Mouse (Mus musculus): ENCODE results near the gene Rtn1. TPM values are rescaled to one million over a fixed set of nuclear protein-coding genes. Genes with fewer than 3 reads are reported as not detected.

The Rtn1 gene
- polyA plus RNA-seq, 1 experiment = 4.5 TPM

DNA sequence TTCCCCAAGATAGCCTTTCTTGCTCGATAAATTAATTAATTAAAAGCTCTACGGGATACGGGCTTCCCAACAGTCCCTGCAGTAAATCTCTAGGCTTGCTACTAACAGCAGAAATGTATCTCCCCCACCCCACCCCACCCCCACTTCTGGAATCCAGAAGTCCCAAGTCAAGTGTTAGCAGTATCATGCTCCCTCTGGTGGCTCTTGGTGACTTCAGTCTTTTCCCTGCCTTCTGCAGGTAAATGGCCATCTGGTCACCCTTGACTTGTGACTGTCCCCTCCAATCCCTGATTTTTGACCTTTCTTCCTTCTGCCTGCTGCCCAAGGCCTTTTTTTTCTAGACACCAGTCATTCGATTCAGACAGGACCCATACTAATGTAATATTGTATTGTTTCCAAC, 23.4 kb upstream of the Rtn1 start:
- H3K27me3 ChIP-seq (ENCODE audit: control insufficient read depth, insufficient read depth, low read length) = no peaks in the 10 kb centered on the region
- H3K4me1 ChIP-seq (ENCODE audit: control insufficient read depth, insufficient read depth, insufficient read length) = no peaks in the 10 kb centered on the region
- no peak overlapping the region for H3K27ac ChIP-seq (ENCODE audit: insufficient read depth, low read length)
- no peak for DNase-seq (ENCODE audit: low read depth in 1 of 2, low spot score in 2 of 2)
- TF ChIP-seq POLR2A (IDR thresholded peaks at IDR 0.05; ENCODE audit: low read depth, low read length) (no peak), CTCF (IDR thresholded peaks at IDR 0.05; ENCODE audit: extremely low read depth, insufficient read depth, insufficient read length, insufficient replicate concordance) (no peak)
- no peak overlapping the region for H3K4me3 ChIP-seq (ENCODE audit: extremely low read depth, insufficient read depth, insufficient read length)
- 88% methylated on average over 4 of the region's 4 CpGs for WGBS
- no peaks in the 10 kb centered on the region for H3K36me3 ChIP-seq (ENCODE audit: control insufficient read depth, insufficient read depth, low read length)

DNA sequence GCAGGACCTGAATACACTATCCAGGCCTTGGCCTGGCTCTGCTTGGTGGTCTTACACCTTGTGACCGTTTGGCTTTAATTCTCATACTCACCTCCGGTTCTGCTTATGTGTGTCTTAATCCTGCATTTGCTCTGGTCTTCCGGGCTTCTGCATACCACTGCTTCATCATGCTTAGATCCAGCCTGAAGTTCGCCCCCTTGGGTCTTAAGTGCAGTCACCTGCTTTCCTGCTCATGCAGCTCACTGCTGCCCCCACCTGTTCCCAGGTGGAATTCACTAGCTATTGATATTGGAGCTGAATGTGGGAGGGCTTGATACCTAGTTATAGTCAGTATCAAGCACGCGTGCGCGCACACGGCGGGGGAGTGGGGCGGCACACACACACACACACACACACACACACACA, 18.9 kb upstream of the Rtn1 start:
- TF ChIP-seq CTCF (IDR thresholded peaks at IDR 0.05; ENCODE audit: extremely low read depth, insufficient read depth, insufficient read length, insufficient replicate concordance) (peak; percentile 65; the same call in 1 of the 2 replicates), POLR2A (IDR thresholded peaks at IDR 0.05; ENCODE audit: low read depth, low read length) (no peak)
- peak; percentile 21 to 45 for DNase-seq (ENCODE audit: low read depth in 1 of 2, low spot score in 2 of 2)
- 15% methylated on average over 11 of the region's 11 CpGs for WGBS
- Histone ChIP-seq H3K4me1 (ENCODE audit: control insufficient read depth, insufficient read depth, insufficient read length) (no peaks in the 10 kb centered on the region), H3K27me3 (ENCODE audit: control insufficient read depth, insufficient read depth, low read length) (no peaks in the 10 kb centered on the region), H3K27ac (ENCODE audit: insufficient read depth, low read length) (no peak overlapping the region), H3K4me3 (ENCODE audit: extremely low read depth, insufficient read depth, insufficient read length) (no peak overlapping the region), H3K36me3 (ENCODE audit: control insufficient read depth, insufficient read depth, low read length) (no peaks in the 10 kb centered on the region)

- Histone ChIP-seq H3K27me3 (ENCODE audit: control insufficient read depth, insufficient read depth, low read length) (no peaks in the 10 kb centered on the region), H3K36me3 (ENCODE audit: control insufficient read depth, insufficient read depth, low read length) (no peaks in the 10 kb centered on the region), H3K4me3 (ENCODE audit: extremely low read depth, insufficient read depth, insufficient read length) (no peak overlapping the region), H3K4me1 (ENCODE audit: control insufficient read depth, insufficient read depth, insufficient read length) (no peaks in the 10 kb centered on the region), H3K27ac (ENCODE audit: insufficient read depth, low read length) (no peak overlapping the region)
- DNase-seq (ENCODE audit: low read depth in 1 of 2, low spot score in 2 of 2) = no peak
- TF ChIP-seq POLR2A (IDR thresholded peaks at IDR 0.05; ENCODE audit: low read depth, low read length) (no peak), CTCF (IDR thresholded peaks at IDR 0.05; ENCODE audit: extremely low read depth, insufficient read depth, insufficient read length, insufficient replicate concordance) (no peak)
- 47% methylated on average over 4 of the region's 4 CpGs for WGBS
Observed at GRCm38 (mm10) chr12:72422681-72423080, 13.8 kb upstream of the Rtn1 start.

DNA sequence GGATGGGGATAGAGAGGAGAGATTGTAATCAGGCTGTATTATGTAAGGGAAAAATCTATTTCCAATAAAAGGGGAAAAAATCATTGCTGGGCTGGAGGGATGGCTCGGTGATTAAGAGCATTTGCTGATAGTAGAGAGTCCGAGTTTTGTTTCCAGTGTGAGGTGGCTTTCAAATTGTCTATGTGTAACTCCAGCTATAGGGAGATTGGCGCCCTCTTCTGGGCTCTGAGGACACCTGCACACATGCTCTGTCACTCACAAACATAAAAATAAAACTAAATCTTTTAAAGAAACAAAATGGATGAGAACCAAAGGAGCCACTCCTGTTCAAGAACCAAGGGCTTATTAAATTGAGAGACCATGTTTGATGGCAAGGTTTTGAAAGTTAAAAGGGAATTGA, 8.9 kb upstream of the Rtn1 start:
- H3K36me3 ChIP-seq (ENCODE audit: control insufficient read depth, insufficient read depth, low read length) = no peaks in the 10 kb centered on the region
- 42% methylated on average over 3 of the region's 3 CpGs for WGBS
- H3K27me3 ChIP-seq (ENCODE audit: control insufficient read depth, insufficient read depth, low read length) = no peaks in the 10 kb centered on the region
- no peaks in the 10 kb centered on the region for H3K4me1 ChIP-seq (ENCODE audit: control insufficient read depth, insufficient read depth, insufficient read length)
- no peak overlapping the region for H3K4me3 ChIP-seq (ENCODE audit: extremely low read depth, insufficient read depth, insufficient read length)
- TF ChIP-seq POLR2A (IDR thresholded peaks at IDR 0.05; ENCODE audit: low read depth, low read length) = no peak
- peak; percentile 21; the same call in 1 of the 2 replicates for TF ChIP-seq CTCF (IDR thresholded peaks at IDR 0.05; ENCODE audit: extremely low read depth, insufficient read depth, insufficient read length, insufficient replicate concordance)
- H3K27ac ChIP-seq (ENCODE audit: insufficient read depth, low read length) = no peak overlapping the region
- DNase-seq (ENCODE audit: low read depth in 1 of 2, low spot score in 2 of 2) = no peak

DNA sequence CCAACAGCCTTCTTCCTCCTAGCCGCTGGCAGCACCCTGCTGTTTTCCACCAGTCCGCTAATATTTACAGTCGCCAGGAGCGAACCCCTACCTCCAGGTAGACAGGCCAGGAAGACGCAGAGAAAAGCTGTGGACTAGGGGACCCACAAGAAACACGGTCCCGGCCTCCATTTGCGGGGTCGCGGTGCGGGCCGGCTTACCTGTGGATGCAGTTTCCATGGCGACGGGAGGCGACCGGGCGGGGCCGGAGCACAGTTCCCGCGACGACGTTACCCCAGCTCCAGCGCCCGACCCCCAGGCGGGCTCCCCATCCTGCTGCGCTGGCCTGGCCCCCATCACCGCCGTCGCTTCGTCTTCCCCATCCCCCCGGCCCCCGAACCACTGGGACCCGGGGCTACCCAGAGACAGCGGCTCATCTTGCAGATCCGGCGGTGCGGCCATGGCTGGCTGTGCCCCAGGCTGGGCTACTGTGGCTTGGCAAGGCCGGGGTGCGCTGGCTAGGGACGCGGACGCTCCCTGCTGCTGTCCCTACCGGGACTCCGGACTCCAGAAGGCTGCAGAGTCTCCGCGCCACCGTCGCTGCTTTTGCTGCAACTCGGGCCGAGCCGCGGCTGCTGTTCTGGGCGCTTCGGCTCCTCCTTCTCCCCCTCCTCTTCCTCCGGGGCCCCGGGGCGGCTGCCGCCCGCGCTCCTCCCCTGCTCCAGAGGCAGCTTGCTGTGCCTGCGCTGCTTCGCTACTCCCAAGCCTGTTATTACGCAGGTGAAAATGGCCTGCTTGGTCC, 553 bp downstream of the Rtn1 start:
- H3K4me1 ChIP-seq (ENCODE audit: control insufficient read depth, insufficient read depth, insufficient read length) = no peaks in the 10 kb centered on the region
- H3K36me3 ChIP-seq (ENCODE audit: control insufficient read depth, insufficient read depth, low read length) = no peaks in the 10 kb centered on the region
- no peak for DNase-seq (ENCODE audit: low read depth in 1 of 2, low spot score in 2 of 2)
- WGBS = 2% methylated on average over 62 of the region's 63 CpGs
- peak overlapping the region; percentile 52 for H3K4me3 ChIP-seq (ENCODE audit: extremely low read depth, insufficient read depth, insufficient read length)
- peaks cover 14% of the 10 kb centered on the region for H3K27me3 ChIP-seq (ENCODE audit: control insufficient read depth, insufficient read depth, low read length)
- no peak overlapping the region for H3K27ac ChIP-seq (ENCODE audit: insufficient read depth, low read length)
- TF ChIP-seq POLR2A (IDR thresholded peaks at IDR 0.05; ENCODE audit: low read depth, low read length) = no peak
- no peak for TF ChIP-seq CTCF (IDR thresholded peaks at IDR 0.05; ENCODE audit: extremely low read depth, insufficient read depth, insufficient read length, insufficient replicate concordance)

DNA sequence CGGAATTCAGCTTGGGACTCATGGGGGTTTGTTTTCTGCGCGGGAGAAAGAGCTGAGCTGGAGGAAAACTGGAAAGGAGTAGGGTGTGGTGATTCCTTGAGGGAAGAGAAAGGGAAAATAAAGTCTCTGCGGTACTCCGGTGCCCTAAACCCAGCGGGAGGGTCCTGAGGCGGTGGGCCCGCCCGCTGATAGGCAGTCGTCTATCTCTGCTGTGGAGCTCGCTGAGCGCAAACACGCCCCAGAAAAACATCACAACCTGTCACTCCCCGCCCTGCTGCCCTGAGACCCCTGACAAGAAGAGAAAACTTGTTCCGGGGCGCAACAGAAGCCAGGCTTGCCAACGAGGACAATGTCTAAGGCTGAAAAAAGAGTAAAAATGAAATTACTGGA, 1.1 kb downstream of the Rtn1 start:
- H3K36me3 ChIP-seq (ENCODE audit: control insufficient read depth, insufficient read depth, low read length) = no peaks in the 10 kb centered on the region
- H3K27me3 ChIP-seq (ENCODE audit: control insufficient read depth, insufficient read depth, low read length) = peaks cover 14% of the 10 kb centered on the region
- H3K27ac ChIP-seq (ENCODE audit: insufficient read depth, low read length) = no peak overlapping the region
- no peaks in the 10 kb centered on the region for H3K4me1 ChIP-seq (ENCODE audit: control insufficient read depth, insufficient read depth, insufficient read length)
- DNase-seq (ENCODE audit: low read depth in 1 of 2, low spot score in 2 of 2) = no peak
- H3K4me3 ChIP-seq (ENCODE audit: extremely low read depth, insufficient read depth, insufficient read length) = peak overlapping the region; percentile 52; the same call in 1 of the 2 replicates
- no peak for TF ChIP-seq POLR2A (IDR thresholded peaks at IDR 0.05; ENCODE audit: low read depth, low read length)
- TF ChIP-seq CTCF (IDR thresholded peaks at IDR 0.05; ENCODE audit: extremely low read depth, insufficient read depth, insufficient read length, insufficient replicate concordance) = no peak
- WGBS = 6% methylated on average over 17 of the region's 17 CpGs

DNA sequence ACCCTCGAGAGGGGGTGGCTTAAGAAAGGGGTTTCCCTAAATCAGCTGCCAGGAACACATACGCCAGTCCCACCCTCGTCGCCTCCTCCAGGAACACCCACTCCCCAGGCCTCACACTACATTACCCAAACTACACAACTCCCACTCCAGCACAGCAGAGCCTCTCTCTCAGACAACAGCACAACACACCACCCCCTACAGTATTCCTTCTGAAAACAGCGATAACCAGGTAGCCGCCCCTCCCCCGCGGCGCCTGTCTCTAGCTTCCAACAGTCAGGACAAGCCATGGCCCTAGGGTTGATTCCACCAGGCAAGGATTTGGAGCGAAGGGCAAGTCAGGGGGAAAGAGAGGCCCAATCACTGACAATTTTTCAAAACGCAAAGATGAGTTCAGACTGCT, 1.7 kb downstream of the Rtn1 start:
- no peaks in the 10 kb centered on the region for H3K4me1 ChIP-seq (ENCODE audit: control insufficient read depth, insufficient read depth, insufficient read length)
- H3K4me3 ChIP-seq (ENCODE audit: extremely low read depth, insufficient read depth, insufficient read length) = no peak overlapping the region
- no peak overlapping the region for H3K27ac ChIP-seq (ENCODE audit: insufficient read depth, low read length)
- DNase-seq (ENCODE audit: low read depth in 1 of 2, low spot score in 2 of 2) = no peak
- TF ChIP-seq POLR2A (IDR thresholded peaks at IDR 0.05; ENCODE audit: low read depth, low read length) (no peak), CTCF (IDR thresholded peaks at IDR 0.05; ENCODE audit: extremely low read depth, insufficient read depth, insufficient read length, insufficient replicate concordance) (no peak)
- H3K27me3 ChIP-seq (ENCODE audit: control insufficient read depth, insufficient read depth, low read length) = peaks cover 14% of the 10 kb centered on the region
- H3K36me3 ChIP-seq (ENCODE audit: control insufficient read depth, insufficient read depth, low read length) = no peaks in the 10 kb centered on the region
- WGBS = 37% methylated on average over 11 of the region's 11 CpGs

All from spleen, adult 2 months (tissue).